Mouse (Mus musculus) spleen, adult 2 months (tissue): Measurements from ENCODE around the gene Slit1.

Source experiments
- CTCF ChIP-seq: fragments of 200-500 bp; IDR thresholded peaks from 2 replicates; pipeline ENCODE4 v1.5.1; 2011; ENCODE audit warnings: mild to moderate bottlenecking, inconsistent platforms; ENCODE audit not compliant: insufficient read depth, insufficient read length, insufficient replicate concordance; ENCODE audit errors: extremely low read depth
- POLR2A ChIP-seq: fragments of 200-500 bp; IDR thresholded peaks from 2 replicates; pipeline ENCODE4 v1.6.1; 2011; ENCODE audit warnings: low read depth, low read length, inconsistent platforms

DNA sequence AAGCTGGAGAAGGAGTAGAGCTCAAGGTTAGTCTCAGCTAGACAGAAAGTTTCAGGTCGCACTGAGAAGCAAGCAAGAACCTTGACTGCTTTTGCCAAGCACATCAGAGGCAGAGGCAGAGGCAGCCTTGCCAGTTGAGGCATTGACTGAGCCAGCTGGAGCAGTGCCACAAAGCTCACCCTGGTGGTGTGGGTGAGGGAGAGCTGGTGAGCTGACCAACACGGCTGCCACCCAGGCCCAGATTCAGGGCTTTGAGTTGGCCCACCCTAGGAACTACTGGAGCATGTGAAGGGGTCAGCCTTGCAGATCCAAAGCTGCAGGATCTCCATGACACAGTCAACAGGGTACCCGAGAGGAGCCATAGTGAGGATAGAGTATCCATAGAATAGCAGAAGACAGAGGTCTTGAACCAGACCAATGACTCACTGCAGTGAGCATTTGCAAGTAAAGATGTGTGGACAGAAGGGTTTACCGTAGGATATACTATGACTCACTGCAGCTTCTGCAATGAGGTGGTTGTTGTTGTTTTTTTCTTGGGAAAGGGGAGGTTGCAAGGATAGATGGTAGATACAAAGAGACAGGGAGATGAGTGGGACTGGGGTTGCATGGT is 164.0 kb downstream of the Slit1 start:
- TF ChIP-seq POLR2A (no peak), CTCF (no peak)
